9 mouse cellular contexts compared by ENCODE assay signal in the genomic region with DNA sequence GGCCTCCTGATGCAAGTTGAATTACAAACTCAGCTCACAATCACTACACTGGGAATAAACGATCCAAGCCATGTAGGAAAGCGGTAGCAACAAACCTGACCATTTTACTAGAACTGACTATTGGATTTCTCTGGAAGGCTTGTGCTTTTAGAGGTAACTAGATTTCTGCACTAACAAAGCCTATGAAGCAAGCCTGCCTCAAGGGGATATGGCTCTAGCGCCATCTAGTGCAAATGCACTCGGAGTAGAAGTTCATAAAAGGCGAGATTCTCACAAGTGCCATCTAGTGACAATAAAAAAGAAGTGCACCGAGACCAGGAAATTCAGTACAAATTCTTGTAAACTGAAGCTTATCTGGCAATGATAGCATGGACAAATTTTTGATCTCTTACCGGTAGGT.
DNase-seq lines count a peak whose midpoint lies in the region; ATAC-seq and TF ChIP-seq lines count a peak whose summit lies in the region.
"Had no signal": no experiment of that assay in that cellular context is flagged by ENCODE, and none has a peak within 500 bp of the region (broad histone marks: within the 10 kb centered on the region; RNA-seq: fewer than 3 reads in every experiment).

No protein-coding gene starts in this region.

- TF ChIP-seq POLR2A in CH12.LX (IDR thresholded peaks at IDR 0.05; ENCODE audit: low read depth, low read length): no peak

- H3K27me3 ChIP-seq in CH12.LX (replicated peaks): no peaks in the 10 kb centered on the region
- H3K27me3 ChIP-seq: heart, embryonic 13.5 days had no signal

- ATAC-seq in monocyte, adult 5-6 weeks (replicated peaks; ENCODE audit: insufficient number of reproducible peaks, low FRiP score, low TSS enrichment, poor library complexity, severe bottlenecking): no peak

- TF ChIP-seq RAD21 in CH12.LX (IDR thresholded peaks at IDR 0.05; ENCODE audit: low read depth, low read length): peak; percentile 67

- TF ChIP-seq CTCF in CH12.LX (conservative IDR thresholded peaks at IDR 0.05 in 1 of 2, IDR thresholded peaks at IDR 0.05 in 1 of 2; ENCODE audit: low read depth in 2 of 2, low read length in 2 of 2): peak; percentile 48 to 94

- H3K79me2 ChIP-seq in CH12.LX (replicated peaks; ENCODE audit: control insufficient read depth, extremely low read depth, insufficient read depth, poor library complexity, severe bottlenecking): no peaks in the 10 kb centered on the region

- dilution Hi-C loops in CH12.LX (cut with MboI; ENCODE audit: extremely low pct_ligation_motif_present, extremely low pct_unique_long_range_greater_than_20kb, low sequenced_read_pairs): no loop called here

- H3K36me3 ChIP-seq in CH12.LX (replicated peaks in 1 of 2; ENCODE audit: control insufficient read depth in 1 of 2, insufficient read depth in 1 of 2, low read length in 1 of 2): no peaks in the 10 kb centered on the region
- H3K36me3 ChIP-seq: heart, embryonic 13.5 days had no signal

- DNase-seq in CH12.LX (ENCODE audit: extremely low read depth): peak; percentile 51
- DNase-seq in adrenal gland, adult 8-10 months: peak; percentile 22
- DNase-seq in embryo, embryonic 9.5 days (ENCODE audit: extremely low spot score): peak; percentile 32
- DNase-seq in heart, adult 9 months (ENCODE audit: low spot score in 2 of 2): peak; percentile 13 to 43
- peak; percentile 66 to 69 for DNase-seq in kidney, postnatal 36 days
- peak; percentile 12 to 48 for DNase-seq in lung, adult 18-20 months
- peak; percentile 39 for DNase-seq in ovary, postnatal 36 days (ENCODE audit: low spot score)

- H3K27ac ChIP-seq in CH12.LX (ENCODE audit: insufficient read depth, low read depth): no peak overlapping the region
- H3K27ac ChIP-seq: heart, embryonic 13.5 days had no signal

- H3K9ac ChIP-seq in CH12.LX (ENCODE audit: insufficient read depth, low read depth): no peak overlapping the region
- H3K9ac ChIP-seq: heart, embryonic 13.5 days had no signal

- H3K4me1 ChIP-seq in CH12.LX (ENCODE audit: control insufficient read depth in 1 of 2, insufficient read depth in 2 of 2): no peaks in the 10 kb centered on the region
- H3K4me1 ChIP-seq: heart, embryonic 13.5 days had no signal

- in situ Hi-C loops in CH12.LX (cut with MboI; ENCODE audit: low pct_ligation_motif_present, low pct_unique_long_range_greater_than_20kb, low sequenced_read_pairs): no loop called here

- H3K9me3 ChIP-seq in CH12.LX (replicated peaks; ENCODE audit: low read length): no peaks in the 10 kb centered on the region

- TF ChIP-seq EP300 in CH12.LX (IDR thresholded peaks at IDR 0.05; ENCODE audit: low read length): no peak

- H3K4me2 ChIP-seq in CH12.LX (ENCODE audit: insufficient read depth, low read depth, poor library complexity, severe bottlenecking): no peak overlapping the region
- H3K4me2 ChIP-seq: heart, embryonic 13.5 days had no signal

- no peak overlapping the region for H3K4me3 ChIP-seq in CH12.LX (replicated peaks in 1 of 3; ENCODE audit: low read depth in 2 of 3, low read length in 2 of 3, poor library complexity in 1 of 3)
- H3K4me3 ChIP-seq: heart, embryonic 13.5 days had no signal

TF ChIP-seq in CH12.LX, 34 proteins besides CTCF, POLR2A, EP300 and RAD21:
- TF ChIP-seq ZMIZ1 (IDR thresholded peaks at IDR 0.05; ENCODE audit: low read depth, low read length) (no peak), PAX5 (IDR thresholded peaks at IDR 0.05; ENCODE audit: low read length) (no peak), KAT2A (IDR thresholded peaks at IDR 0.05; ENCODE audit: insufficient replicate concordance, low read length) (no peak), MEF2A (IDR thresholded peaks at IDR 0.05; ENCODE audit: borderline replicate concordance, low read depth, low read length) (no peak), MAFK (IDR thresholded peaks at IDR 0.05; ENCODE audit: insufficient replicate concordance, low read length) (no peak), MAZ (IDR thresholded peaks at IDR 0.05; ENCODE audit: low read depth, low read length) (no peak), BHLHE40 (IDR thresholded peaks at IDR 0.05; ENCODE audit: low read depth, low read length) (no peak), ZKSCAN1 (IDR thresholded peaks at IDR 0.05; ENCODE audit: borderline replicate concordance, low read depth, low read length) (no peak), RCOR1 (conservative IDR thresholded peaks at IDR 0.05; ENCODE audit: low read depth, low read length) (no peak), MXI1 (IDR thresholded peaks at IDR 0.05; ENCODE audit: low read depth, low read length) (no peak), NELFE (IDR thresholded peaks at IDR 0.05; ENCODE audit: low read depth, low read length) (peak; percentile 19; the same call in 1 of the 2 replicates), SMC3 (IDR thresholded peaks at IDR 0.05; ENCODE audit: low read depth, low read length) (peak; percentile 56), ELF1 (IDR thresholded peaks at IDR 0.05; ENCODE audit: low read depth, low read length) (no peak), USF2 (conservative IDR thresholded peaks at IDR 0.05; ENCODE audit: low read depth, low read length) (no peak)
